In genomic region chr11:116490232-116491107, GRCm38 (mm10) we compare ENCODE assay signal across 8 mouse cellular contexts. TPM values are rescaled to one million over a fixed set of nuclear protein-coding genes. Genes with fewer than 3 reads are reported as not detected.
DNase-seq lines count a peak whose midpoint lies in the region; ATAC-seq lines count a peak whose summit lies in the region.

No protein-coding gene starts in this region.

- H3K36me3 ChIP-seq in heart, embryonic 14.5 days (ENCODE audit: control insufficient read depth, insufficient read depth, low read length), result peaks cover 23% of the 10 kb centered on the region
- peaks cover 31% of the 10 kb centered on the region for H3K36me3 ChIP-seq in liver, embryonic 12.5 days
- H3K36me3 ChIP-seq in splenic B cell, adult 2 months (ENCODE audit: control insufficient read depth, insufficient read depth, low read length, poor library complexity, severe bottlenecking), result peaks cover 7% of the 10 kb centered on the region; the same call in 1 of the 2 replicates

- peaks cover 7 to 16% of the 10 kb centered on the region in 2 experiments for H3K4me1 ChIP-seq in heart, embryonic 14.5 days (ENCODE audit: control insufficient read depth in 2 of 2, insufficient read depth in 2 of 2, low read length in 2 of 2)
- H3K4me1 ChIP-seq in liver, embryonic 12.5 days, result peaks cover 30% of the 10 kb centered on the region

- WGBS in heart, embryonic 14.5 days, result under 1% methylated on average over 62 of the region's 62 CpGs
- WGBS in liver, embryonic 12.5 days (ENCODE audit: insufficient replicate concordance), result under 1% methylated on average over 61 of the region's 62 CpGs

- H3K9ac ChIP-seq in heart, embryonic 14.5 days (ENCODE audit: low read length), result peak overlapping the region; percentile 86
- H3K9ac ChIP-seq in liver, embryonic 12.5 days, result peak overlapping the region; percentile 93

- H3K4me2 ChIP-seq in heart, embryonic 14.5 days (ENCODE audit: low read length), result peak overlapping the region; percentile 79
- H3K4me2 ChIP-seq in liver, embryonic 12.5 days, result peak overlapping the region; percentile 96

- H3K9me3 ChIP-seq in heart, embryonic 14.5 days (ENCODE audit: control insufficient read depth, low read length), result no peaks in the 10 kb centered on the region
- H3K9me3 ChIP-seq in liver, embryonic 12.5 days (replicated peaks), result 0 out of 2 replicates have a peak, but pooled peaks cover 6% of the 10 kb centered on the region

- peak; percentile 74 to 83 for DNase-seq in CD8-positive naive resting alpha-beta T cell, adult 2 months (ENCODE audit: low read depth in 2 of 2, low spot score in 2 of 2)
- peak; percentile 80 for DNase-seq in c-Kit-negative CD71-positive TER-119-positive erythroid progenitor cells, embryonic 14.5 days (ENCODE audit: low read depth, low spot score)
- peak; percentile 69 for DNase-seq in fibroblast of lung, adult 2 months (ENCODE audit: low read depth)
- DNase-seq in kidney, postnatal 10 days, result peak; percentile 94
- peak; percentile 95 for DNase-seq in naive thymus-derived CD4-positive, alpha-beta T cell, adult 2 months (ENCODE audit: low read depth)
- peak; percentile 93 for DNase-seq in splenic B cell, adult 2 months (ENCODE audit: low read depth, low spot score)

- peak; percentile 86 for ATAC-seq in heart, embryonic 14.5 days (ENCODE audit: insufficient number of reproducible peaks, insufficient read depth, low FRiP score, low read depth)
- peak; percentile 91 for ATAC-seq in liver, embryonic 12.5 days

- H3K27ac ChIP-seq in heart, embryonic 14.5 days (replicated peaks in 1 of 2; ENCODE audit: control insufficient read depth in 1 of 2, insufficient read depth in 1 of 2, low read depth in 2 of 2, low read length in 2 of 2), result peak overlapping the region; percentile 83 to 84
- H3K27ac ChIP-seq in liver, embryonic 12.5 days, result peak overlapping the region; percentile 84

- peak overlapping the region; percentile 77 for H3K4me3 ChIP-seq in heart, embryonic 14.5 days (ENCODE audit: control insufficient read depth in 1 of 2, insufficient read depth in 1 of 2, low read depth in 1 of 2, low read length in 2 of 2)
- H3K4me3 ChIP-seq in liver, embryonic 12.5 days, result peak overlapping the region; percentile 93

- no peaks in the 10 kb centered on the region for H3K27me3 ChIP-seq in heart, embryonic 14.5 days (ENCODE audit: control insufficient read depth, insufficient read depth, low read length)
- no peaks in the 10 kb centered on the region for H3K27me3 ChIP-seq in liver, embryonic 12.5 days (replicated peaks)
- H3K27me3 ChIP-seq in splenic B cell, adult 2 months (ENCODE audit: control insufficient read depth, insufficient read depth, low read length, poor library complexity, severe bottlenecking), result no peaks in the 10 kb centered on the region

RNA-seq across cellular contexts. Expression of gene Prpsap1, which starts 3.5 kb away (rescaled TPM):
- polyA plus RNA-seq in heart, embryonic 14.5 days (2014; fragmentation: Nextera tagmentation; extraction: Ambion mirVana), result 89.8 and 93.4 TPM in 2 replicates
- polyA plus RNA-seq in liver, embryonic 12.5 days (2016; fragmentation: Nextera tagmentation; extraction: Ambion mirVana), result 69.9 and 77.1 TPM in 2 replicates

RNA-seq across cellular contexts. Expression of gene Qrich2, which starts 24.4 kb away (rescaled TPM):
- polyA plus RNA-seq in heart, embryonic 14.5 days (2014; fragmentation: Nextera tagmentation; extraction: Ambion mirVana), result not detected in 2 replicates
- not detected in 2 replicates for polyA plus RNA-seq in liver, embryonic 12.5 days (2016; fragmentation: Nextera tagmentation; extraction: Ambion mirVana)

RNA-seq across cellular contexts. Expression of gene Sphk1, which starts 40.3 kb away (rescaled TPM):
- 2.3 and 2.5 TPM in 2 replicates for polyA plus RNA-seq in heart, embryonic 14.5 days (2014; fragmentation: Nextera tagmentation; extraction: Ambion mirVana)
- 26.9 and 28.0 TPM in 2 replicates for polyA plus RNA-seq in liver, embryonic 12.5 days (2016; fragmentation: Nextera tagmentation; extraction: Ambion mirVana)

RNA-seq across cellular contexts. Expression of gene Ubald2, which starts 56.6 kb away (rescaled TPM):
- 53.4 and 62.9 TPM in 2 replicates for polyA plus RNA-seq in heart, embryonic 14.5 days (2014; fragmentation: Nextera tagmentation; extraction: Ambion mirVana)
- polyA plus RNA-seq in liver, embryonic 12.5 days (2016; fragmentation: Nextera tagmentation; extraction: Ambion mirVana), result 32.3 and 32.6 TPM in 2 replicates

Comparison
In these comparisons a context has a peak if more than half of its experiments do, and no peak if none do; other contexts are left out.
1. Peak in every context shown above with its lines: DNase-seq, ATAC-seq, H3K4me3 ChIP-seq and H3K27ac ChIP-seq.